Mouse (Mus musculus) ovary, postnatal 36 days (tissue): Measurements from ENCODE around the gene Shh.

Source experiments
- DNase-seq: peaks from one replicate; pipeline ENCODE4 v3.0.0; 2022; ENCODE audit warnings: low spot score, mixed read lengths

The Shh gene

GRCm38 (mm10) chr5:28459456-28460225 is 7.4 kb downstream of the Shh start:
- DNase-seq = no peak

DNA sequence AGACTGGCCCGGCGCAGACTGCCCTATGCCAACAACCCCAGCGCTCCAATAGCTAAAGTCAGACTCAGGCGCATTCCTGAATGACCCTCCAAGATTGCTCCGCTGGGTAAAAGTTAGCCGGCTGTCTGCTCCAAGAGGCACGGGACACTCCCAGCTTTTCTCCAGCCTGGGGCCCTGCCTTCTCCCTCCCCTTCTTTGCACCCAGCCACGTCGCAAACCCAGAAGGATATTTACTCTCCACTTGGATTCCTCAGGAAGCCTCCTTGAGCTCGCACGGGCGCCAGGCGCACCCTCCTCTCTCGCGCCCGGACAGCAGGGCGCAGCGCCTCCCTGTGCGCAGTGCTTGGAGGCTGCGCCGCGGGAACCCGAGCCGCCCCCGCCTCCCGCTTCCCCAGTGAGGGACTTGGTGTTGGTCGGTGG is 8.2 kb downstream of the Shh start:
- no peak for DNase-seq

GRCm38 (mm10) chr5:28457921-28458641 is 9.0 kb downstream of the Shh start:
- DNase-seq = no peak

DNA sequence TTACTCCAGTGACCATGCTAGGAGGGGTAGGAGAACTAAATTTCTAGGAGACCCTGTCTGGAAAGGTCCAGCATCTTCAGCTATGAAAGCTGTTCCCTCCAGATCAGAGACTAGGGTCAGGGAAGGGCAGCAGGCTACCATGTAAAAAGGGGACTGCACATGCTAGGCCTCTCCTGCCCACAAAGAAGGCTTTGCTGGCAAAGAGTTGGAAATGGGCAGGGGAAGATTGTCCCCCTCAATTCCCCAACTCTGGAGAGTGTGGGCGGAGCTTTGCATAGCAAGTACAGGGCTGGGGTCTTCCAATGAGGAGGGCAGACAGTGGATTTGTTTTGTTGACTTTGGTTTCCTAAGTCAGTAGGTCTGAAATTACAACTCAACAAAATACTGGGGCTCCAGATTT is 10.7 kb downstream of the Shh start:
- no peak for DNase-seq

DNA sequence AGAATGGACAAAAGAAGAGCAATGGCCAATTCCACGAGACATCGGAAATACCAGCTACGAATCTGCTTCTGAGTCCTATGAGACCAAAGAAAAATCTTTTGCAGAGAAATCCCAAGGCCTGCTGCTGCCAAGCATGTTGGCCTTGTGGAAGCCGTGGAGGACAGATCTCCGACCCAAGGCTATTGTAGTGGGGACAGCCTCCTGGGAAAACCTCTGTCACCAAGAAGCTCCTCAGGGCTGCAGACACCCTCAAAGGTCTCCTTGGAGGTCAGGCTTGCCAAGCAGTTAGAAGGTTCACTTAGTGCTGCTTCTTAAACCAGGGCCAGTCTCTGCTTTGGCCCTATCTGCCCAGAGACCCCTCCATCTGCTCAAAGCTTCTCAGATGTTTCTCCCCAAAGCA is 11.3 kb downstream of the Shh start:
- no peak for DNase-seq

- no peak for DNase-seq
Observed at GRCm38 (mm10) chr5:28454546-28454945, 12.5 kb downstream of the Shh start.

DNA sequence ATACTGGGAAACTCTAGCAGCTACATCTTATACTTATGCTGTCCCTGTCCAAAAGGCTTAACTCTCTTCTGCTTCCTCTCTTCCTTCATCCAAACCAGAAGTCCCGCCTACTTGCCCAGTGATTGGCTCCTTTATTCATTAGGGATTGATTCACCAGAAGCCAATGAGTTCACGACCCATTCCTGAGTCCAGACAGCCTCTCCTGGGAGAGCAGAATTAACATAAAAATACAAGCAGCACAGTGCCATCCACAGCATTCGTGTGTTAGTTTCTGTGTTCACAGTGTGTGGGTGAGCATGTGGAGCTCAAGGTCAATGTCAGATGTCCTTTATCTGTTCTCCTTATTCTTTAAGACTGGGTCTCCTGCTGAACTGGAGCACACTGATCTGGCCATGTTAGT is 13.5 kb downstream of the Shh start:
- no peak for DNase-seq

DNA sequence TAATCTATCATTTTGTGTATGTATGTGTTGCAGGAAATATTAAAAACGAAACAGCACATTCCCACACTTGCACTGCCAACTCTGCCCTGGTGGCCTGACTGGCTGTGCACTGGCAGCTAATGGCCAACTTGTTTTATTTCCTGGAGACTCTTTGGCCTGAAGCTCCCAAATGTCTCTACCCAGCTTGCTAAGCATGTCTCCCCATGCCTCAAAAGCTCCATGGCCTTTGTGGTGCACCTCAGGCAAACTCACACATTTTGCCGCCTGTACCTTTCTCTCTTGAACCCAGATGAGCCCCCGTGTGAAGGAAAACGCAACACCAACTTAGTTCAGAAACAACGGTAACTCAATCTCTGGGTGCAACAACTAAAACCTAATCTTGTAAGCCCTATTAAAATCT is 14.0 kb downstream of the Shh start:
- DNase-seq = no peak

- DNase-seq = peak; percentile 78
Observed at GRCm38 (mm10) chr5:28451053-28451638, 15.9 kb downstream of the Shh start.

DNA sequence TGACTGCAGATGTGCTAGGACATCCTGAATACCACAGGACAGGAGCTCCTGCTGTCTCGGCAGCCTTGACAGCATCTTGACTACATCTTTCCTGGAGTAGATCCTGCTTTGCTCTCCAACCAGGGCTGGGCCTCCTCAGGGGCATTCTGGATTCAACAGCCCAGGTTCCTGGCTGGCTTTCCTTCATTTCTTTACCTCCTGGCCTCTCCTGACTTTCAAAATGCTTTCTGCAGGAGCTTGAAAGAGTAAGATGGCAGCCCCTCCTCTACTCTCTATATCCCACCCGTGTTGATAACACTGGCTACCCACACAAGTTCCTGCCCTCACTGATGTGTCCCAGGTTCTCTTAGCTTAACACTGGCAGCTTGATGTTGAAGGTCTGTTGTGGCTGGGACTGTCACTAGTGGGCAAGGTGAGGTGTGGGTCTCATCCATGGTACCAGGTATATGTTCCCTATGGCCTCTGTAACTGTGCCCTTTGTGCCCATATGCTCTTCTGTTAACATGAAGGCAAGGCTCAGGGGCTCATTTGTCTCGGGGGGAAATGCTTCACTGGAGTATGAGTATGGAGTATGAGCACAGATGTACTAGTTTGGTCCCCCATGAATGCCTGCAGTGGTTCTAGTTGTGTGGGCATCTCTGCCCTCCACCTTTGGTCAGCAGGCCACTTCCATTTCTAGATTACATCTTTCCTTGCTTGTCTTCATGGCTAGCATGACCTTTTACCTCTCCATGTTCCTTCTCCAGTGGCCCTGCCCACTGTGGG is 16.7 kb downstream of the Shh start:
- no peak for DNase-seq

GRCm38 (mm10) chr5:28425926-28426325 is 41.1 kb downstream of the Shh start:
- DNase-seq = no peak

DNA sequence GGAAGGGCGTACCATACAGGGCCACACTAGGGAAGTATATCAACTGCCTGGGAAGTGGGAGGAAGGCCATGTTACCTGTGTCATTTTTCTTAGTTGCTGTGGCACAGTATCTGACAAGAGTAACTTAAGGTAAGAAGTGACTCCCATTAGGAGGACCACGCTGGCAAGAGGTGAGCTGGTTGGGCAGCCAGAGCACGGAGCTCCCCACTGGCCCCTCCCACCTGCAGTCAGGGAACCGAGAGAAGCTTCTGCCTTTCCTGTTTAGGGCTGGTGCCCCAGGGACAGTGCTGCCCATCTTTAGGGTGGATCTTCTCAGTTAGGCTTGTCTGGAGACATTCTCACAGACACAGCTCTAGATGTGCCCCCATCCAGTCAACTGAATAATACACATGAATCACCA is 43.3 kb downstream of the Shh start:
- DNase-seq = no peak

DNA sequence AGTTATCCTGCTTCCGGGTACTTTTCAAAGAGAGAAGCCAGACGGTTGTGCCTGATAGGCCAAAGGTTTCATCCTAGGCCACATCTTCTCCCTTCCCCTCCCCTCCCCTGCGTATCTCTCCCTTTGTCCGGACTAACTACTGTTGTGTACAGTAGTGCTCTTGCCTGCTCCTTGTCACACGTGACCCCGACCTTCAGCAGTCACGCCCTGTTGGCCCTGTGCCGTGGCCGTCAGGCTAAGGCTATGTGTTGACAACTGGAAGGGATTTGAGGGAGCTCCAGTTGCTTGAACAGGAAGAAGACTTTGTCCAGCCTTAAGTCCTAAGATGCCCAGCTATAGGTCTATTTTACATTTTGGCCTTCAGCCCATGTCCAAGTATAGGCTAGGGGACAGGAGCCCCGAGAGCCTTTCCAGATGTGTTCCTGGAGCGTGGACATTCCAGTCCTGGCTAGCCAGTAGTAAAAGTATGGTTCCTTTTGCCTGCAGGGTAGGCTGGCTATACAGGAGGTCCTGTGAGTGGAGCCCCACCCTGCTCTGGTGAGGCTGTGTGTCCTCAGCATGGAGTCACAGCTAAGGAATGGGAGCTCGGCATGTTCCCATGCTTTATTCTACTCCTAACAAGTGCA is 47.3 kb downstream of the Shh start:
- DNase-seq = no peak

DNA sequence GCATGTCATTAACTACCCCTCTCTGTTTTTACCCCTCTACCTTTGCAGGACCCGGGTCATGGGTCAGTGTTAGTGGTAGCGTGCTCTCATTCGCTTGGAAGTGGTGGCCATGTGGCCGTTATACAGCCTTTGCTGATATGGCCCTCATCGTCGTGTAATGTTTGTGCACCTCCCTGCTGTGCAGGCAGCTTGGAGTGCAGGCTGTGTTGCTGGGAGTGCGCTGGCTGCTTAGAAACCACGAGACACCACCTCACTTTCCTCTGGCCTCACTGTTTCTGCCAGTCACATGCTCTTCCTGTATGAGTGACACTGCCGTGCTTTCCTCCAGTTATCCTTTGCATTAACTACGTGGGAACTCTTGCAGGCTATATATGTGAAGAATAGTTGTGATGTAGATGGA is 48.3 kb downstream of the Shh start:
- no peak for DNase-seq

DNA sequence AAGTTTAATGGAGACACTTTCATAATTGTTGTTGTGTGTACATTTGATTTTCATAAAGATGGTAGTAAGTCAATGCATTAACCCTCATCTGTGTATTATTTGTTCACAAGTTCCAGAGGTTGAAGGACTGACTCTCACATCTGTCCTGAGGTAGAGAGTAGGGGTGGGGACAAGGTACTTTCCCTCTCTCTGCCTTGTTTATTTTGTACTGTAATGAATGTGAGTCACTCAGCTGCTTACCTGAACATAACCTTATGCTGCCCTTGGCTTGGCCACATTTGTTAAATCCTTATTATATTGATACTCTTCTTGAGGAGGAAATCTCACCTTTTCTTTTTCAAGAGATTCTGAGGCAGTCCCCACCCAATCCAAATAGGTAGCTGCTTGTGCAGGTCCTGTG is 51.0 kb downstream of the Shh start:
- DNase-seq = no peak

GRCm38 (mm10) chr5:28414076-28414475 is 53.0 kb downstream of the Shh start:
- DNase-seq = no peak

DNA sequence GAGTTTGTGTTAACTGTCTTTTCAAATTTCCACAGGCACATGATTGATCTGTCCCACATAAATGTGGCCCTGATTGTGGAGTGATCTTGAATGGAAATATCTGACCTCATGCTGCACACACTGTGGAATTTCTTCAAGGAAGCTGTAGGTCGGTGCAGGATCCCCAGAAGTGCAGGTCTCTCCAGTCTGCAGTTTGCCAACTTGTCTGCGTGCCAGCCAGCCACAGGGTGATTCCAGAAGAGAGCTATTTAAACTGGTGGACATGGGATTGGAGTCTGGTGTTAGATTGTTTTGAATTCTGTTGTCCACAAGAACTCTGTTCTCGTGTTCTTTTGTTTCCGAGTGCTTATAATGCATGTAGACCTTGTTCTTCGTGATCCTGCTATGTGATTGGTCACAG is 53.5 kb downstream of the Shh start:
- DNase-seq = no peak

GRCm38 (mm10) chr5:28412006-28412685 is 54.9 kb downstream of the Shh start:
- peak; percentile 59 for DNase-seq
